Mouse (Mus musculus) 3T3-L1 (cell line): ENCODE data around the gene Slc4a1.

Experiments used
- DNase-seq: peaks from one replicate; pipeline ENCODE4 v3.0.0-alpha.2; 2015; ENCODE audit warnings: low read depth, low spot score

Gene Slc4a1

GRCm38 (mm10) chr11:102323516-102323915 is 42.5 kb downstream of the Slc4a1 start:
- DNase-seq: no peak

GRCm38 (mm10) chr11:102321931-102322330 is 44.1 kb downstream of the Slc4a1 start:
- no peak for DNase-seq

- DNase-seq: peak; percentile 89
Observed at GRCm38 (mm10) chr11:102320686-102321005, 45.4 kb downstream of the Slc4a1 start.

- DNase-seq: peak; percentile 81
Observed at GRCm38 (mm10) chr11:102319941-102320685, 45.9 kb downstream of the Slc4a1 start.

- DNase-seq: peak; percentile 83
Observed at GRCm38 (mm10) chr11:102319410-102319792, 46.6 kb downstream of the Slc4a1 start, which contains the start of gene Ubtf. Gene Ubtf (minus strand): TSS chr11:102319742.

- DNase-seq: peak; percentile 52
Observed at GRCm38 (mm10) chr11:102318576-102319409, 47.2 kb downstream of the Slc4a1 start.

GRCm38 (mm10) chr11:102317901-102318575 is 48.0 kb downstream of the Slc4a1 start:
- peak; percentile 66 for DNase-seq

GRCm38 (mm10) chr11:102317298-102317900 is 48.6 kb downstream of the Slc4a1 start:
- peak; percentile 55 for DNase-seq

- peak; percentile 76 for DNase-seq
Observed at GRCm38 (mm10) chr11:102316572-102317297, 49.3 kb downstream of the Slc4a1 start.

- peak; percentile 57 for DNase-seq
Observed at GRCm38 (mm10) chr11:102315690-102316571, 50.1 kb downstream of the Slc4a1 start.

- DNase-seq: no peak
Observed at GRCm38 (mm10) chr11:102314321-102314720, 51.7 kb downstream of the Slc4a1 start.

- DNase-seq: no peak
Observed at GRCm38 (mm10) chr11:102312586-102312985, 53.4 kb downstream of the Slc4a1 start.

GRCm38 (mm10) chr11:102311966-102312365 is 54.0 kb downstream of the Slc4a1 start:
- no peak for DNase-seq

GRCm38 (mm10) chr11:102310768-102311695 is 55.0 kb downstream of the Slc4a1 start:
- DNase-seq: no peak

GRCm38 (mm10) chr11:102309821-102310617 is 56.0 kb downstream of the Slc4a1 start:
- DNase-seq: no peak

- peak; percentile 97 for DNase-seq
Observed at GRCm38 (mm10) chr11:102308979-102309378, 57.0 kb downstream of the Slc4a1 start.

- no peak for DNase-seq
Observed at GRCm38 (mm10) chr11:102308104-102308503, 57.9 kb downstream of the Slc4a1 start.

GRCm38 (mm10) chr11:102305359-102305758 is 60.6 kb downstream of the Slc4a1 start:
- no peak for DNase-seq
